Mouse (Mus musculus) limb, embryonic 15.5 days (tissue): ENCODE measurements around the gene Dedd. TPM values are rescaled to one million over a fixed set of nuclear protein-coding genes. Genes with fewer than 3 reads are reported as not detected.
A peak's percentile ranks its signal among the peaks of the same experiment; 100 is the strongest.

Source experiments
- ATAC-seq: fragments of 200-750 bp; cut with Nextera tagmentation; 2 replicates; pipeline ENCODE4 v1.8.0; 2017; ENCODE audit warnings: low read depth, moderate TSS enrichment; ENCODE audit not compliant: insufficient number of reproducible peaks, low FRiP score, low TSS enrichment
- H3K27ac ChIP-seq: fragments of 300-500 bp; sonication (generic); 2 replicates; pipeline ENCODE4 v1.5.1; 2015; ENCODE audit warnings: moderate library complexity, mild to moderate bottlenecking, inconsistent platforms
- H3K27me3 ChIP-seq: fragments of 300-500 bp; sonication (generic); 2 replicates; pipeline ENCODE4 v1.6.1; 2015; ENCODE audit warnings: inconsistent platforms
- H3K36me3 ChIP-seq: fragments of 300-500 bp; sonication (generic); 2 replicates; pipeline ENCODE4 v1.6.1; 2015; ENCODE audit warnings: inconsistent platforms
- H3K4me1 ChIP-seq: fragments of 300-500 bp; sonication (generic); 2 replicates; pipeline ENCODE4 v1.6.1; 2015; ENCODE audit warnings: inconsistent platforms
- H3K4me2 ChIP-seq: fragments of 300-500 bp; sonication (generic); 2 replicates; pipeline ENCODE4 v1.6.1; 2015; ENCODE audit warnings: mild to moderate bottlenecking, inconsistent platforms
- H3K4me3 ChIP-seq: fragments of 300-500 bp; sonication (generic); 2 replicates; pipeline ENCODE4 v1.5.1; 2015; ENCODE audit warnings: mild to moderate bottlenecking, inconsistent platforms
- H3K9ac ChIP-seq: fragments of 300-500 bp; sonication (generic); 2 replicates; pipeline ENCODE4 v1.6.1; 2015; ENCODE audit warnings: inconsistent platforms
- H3K9me3 ChIP-seq: fragments of 300-500 bp; sonication (generic); 2 replicates; pipeline ENCODE4 v1.6.1; 2016; ENCODE audit warnings: inconsistent platforms
- WGBS: fragments of 180-500 bp; shearing (Covaris S2); methylation state at CpG from one replicate; pipeline ENCODE4 v1.1.7; 2015; 5-methylcytosine and 5-hydroxymethylcytosine counted together
- polyA plus RNA-seq: library from polyadenylated mRNA; unstranded; fragments of >200 nt; fragmentation: Nextera tagmentation; extraction: Ambion mirVana; gene quantifications from 2 replicates; pipeline ENCODE4 v1.2.1, GENCODE M21; 2015

The Dedd gene
- polyA plus RNA-seq, 1 experiment from 2014 or later = 52.2 TPM

DNA sequence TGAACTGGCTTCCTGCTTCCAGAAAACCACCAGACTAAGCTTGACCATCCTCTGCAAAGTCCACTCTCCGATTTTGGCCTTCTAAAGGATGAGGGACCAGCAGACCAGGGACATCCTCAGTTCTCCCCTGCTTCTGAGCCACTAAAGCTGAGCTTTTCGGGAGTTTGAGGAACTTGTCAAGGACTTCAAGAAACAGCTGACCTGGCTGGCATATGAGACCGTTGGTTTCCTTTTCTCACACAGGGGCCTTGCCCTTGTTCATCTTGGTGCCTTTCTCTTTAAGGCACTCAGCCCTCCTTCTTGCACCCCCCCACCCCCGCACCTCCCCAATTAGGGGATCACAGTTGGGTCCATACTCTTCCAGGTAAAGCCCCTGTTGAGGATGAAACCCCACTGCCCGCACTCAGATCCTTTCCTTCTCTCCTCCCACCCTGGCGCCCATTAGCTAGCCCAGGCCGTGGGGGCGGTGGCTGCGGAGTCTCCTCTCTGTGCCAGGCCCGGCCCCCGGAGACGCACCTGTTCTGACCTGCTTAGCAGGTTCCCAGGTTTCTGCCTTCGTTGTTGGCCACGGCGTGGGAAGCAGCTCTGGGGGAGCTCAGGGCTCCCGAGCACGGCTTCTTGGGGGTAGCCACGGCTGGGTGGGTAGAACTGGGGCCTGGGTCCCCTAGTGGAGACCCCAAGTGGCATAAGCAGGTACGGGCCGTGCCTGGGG lies 41.1 kb downstream of the Dedd start, which contains the start of gene Nectin4:
Gene Nectin4 (plus strand): TSS at position 255 of the 712 bp plus-strand sequence.
- no peak within 1 kb of the TSS for H3K9ac ChIP-seq
- WGBS = 36% methylated on average over 20 of the region's 20 CpGs
- H3K4me3 ChIP-seq = peak within 1 kb of the TSS; percentile 26
- H3K4me2 ChIP-seq = peak within 1 kb of the TSS; percentile 17
- peaks cover 12% of the 10 kb centered on the region; the same call in 1 of the 2 replicates for H3K4me1 ChIP-seq
- H3K9me3 ChIP-seq = no peaks in the 10 kb centered on the region
- no peak for ATAC-seq
- no peaks in the 10 kb centered on the region for H3K36me3 ChIP-seq
- H3K27me3 ChIP-seq = peaks cover 41% of the 10 kb centered on the region
- H3K27ac ChIP-seq = peak within 1 kb of the TSS; percentile 54; the same call in 1 of the 2 replicates

DNA sequence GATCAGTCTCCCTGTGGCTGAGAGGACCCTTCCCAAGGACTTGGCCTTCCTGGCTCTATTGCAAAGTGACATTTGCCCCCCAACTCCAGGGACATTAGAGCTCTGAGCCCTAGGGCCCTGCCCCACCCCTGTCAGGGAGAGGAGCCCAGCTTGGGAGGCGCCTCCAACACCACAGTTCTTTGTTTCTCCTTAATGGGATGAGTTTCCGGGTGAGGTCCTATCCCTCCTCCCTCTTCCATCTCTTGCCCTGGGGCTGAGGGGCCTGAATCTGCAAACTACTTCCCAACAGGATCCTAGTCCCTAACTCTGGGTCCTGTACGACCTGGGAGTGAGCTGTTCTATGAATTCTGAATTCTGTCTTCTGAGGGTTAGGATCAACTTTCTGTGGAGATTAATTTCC lies 43.9 kb downstream of the Dedd start:
- peaks cover 18% of the 10 kb centered on the region; the same call in 1 of the 2 replicates for H3K4me1 ChIP-seq
- H3K4me2 ChIP-seq = 0 out of 2 replicates have a peak overlapping the region, but pooled peaks have one; percentile 14
- H3K27ac ChIP-seq = peak overlapping the region; percentile 43; the same call in 1 of the 2 replicates
- ATAC-seq = no peak
- H3K27me3 ChIP-seq = peaks cover 31% of the 10 kb centered on the region
- H3K9me3 ChIP-seq = no peaks in the 10 kb centered on the region
- H3K9ac ChIP-seq = no peak overlapping the region
- no peaks in the 10 kb centered on the region for H3K36me3 ChIP-seq
- WGBS = 54% methylated on average over 3 of the region's 3 CpGs
- H3K4me3 ChIP-seq = peak overlapping the region; percentile 26; the same call in 1 of the 2 replicates

GRCm38 (mm10) chr1:171373946-171374345 lies 45.0 kb downstream of the Dedd start:
- Histone ChIP-seq H3K36me3 (no peaks in the 10 kb centered on the region), H3K4me2 (peak overlapping the region; percentile 17; the same call in 1 of the 2 replicates), H3K4me3 (peak overlapping the region; percentile 8; the same call in 1 of the 2 replicates), H3K27ac (peak overlapping the region; percentile 43; the same call in 1 of the 2 replicates), H3K4me1 (peaks cover 18% of the 10 kb centered on the region; the same call in 1 of the 2 replicates), H3K27me3 (peaks cover 36% of the 10 kb centered on the region), H3K9ac (no peak overlapping the region), H3K9me3 (no peaks in the 10 kb centered on the region)
- WGBS = 5% methylated on average over 4 of the region's 4 CpGs
- no peak for ATAC-seq

DNA sequence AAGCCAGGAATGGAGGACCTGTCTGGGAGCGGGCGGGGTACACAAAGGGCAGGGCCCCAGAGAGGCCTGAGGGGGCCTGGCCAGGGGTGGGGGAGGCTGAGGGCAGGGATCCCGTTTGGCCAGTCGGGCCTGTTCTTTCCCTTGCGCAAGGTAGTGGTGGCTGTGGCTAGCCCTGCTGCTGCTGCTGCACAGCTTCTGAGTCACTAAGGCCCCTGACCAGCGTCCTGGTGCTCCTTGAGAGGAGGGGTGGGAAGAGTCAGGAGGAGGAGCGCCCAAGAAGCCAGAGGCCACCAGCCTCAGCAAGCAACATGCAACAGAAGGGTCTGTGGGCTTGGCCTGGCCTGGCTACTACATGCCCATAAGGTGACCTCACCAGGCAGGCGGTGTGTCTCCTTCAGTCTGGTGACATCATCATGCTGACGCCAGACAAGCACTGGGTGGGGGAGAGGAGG lies 46.7 kb downstream of the Dedd start:
- Histone ChIP-seq H3K9me3 (no peaks in the 10 kb centered on the region), H3K27ac (0 out of 2 replicates have a peak overlapping the region, but pooled peaks have one; percentile 13), H3K27me3 (peaks cover 41% of the 10 kb centered on the region), H3K36me3 (no peaks in the 10 kb centered on the region), H3K4me3 (no peak overlapping the region), H3K4me2 (no peak overlapping the region), H3K9ac (no peak overlapping the region), H3K4me1 (peaks cover 26% of the 10 kb centered on the region)
- no peak for ATAC-seq
- 44% methylated on average over 9 of the region's 9 CpGs for WGBS

GRCm38 (mm10) chr1:171378298-171378697 lies 49.4 kb downstream of the Dedd start:
- no peaks in the 10 kb centered on the region for H3K36me3 ChIP-seq
- no peak for ATAC-seq
- no peaks in the 10 kb centered on the region for H3K9me3 ChIP-seq
- no peak overlapping the region for H3K27ac ChIP-seq
- no peak overlapping the region for H3K9ac ChIP-seq
- peaks cover 22% of the 10 kb centered on the region for H3K4me1 ChIP-seq
- no peak overlapping the region for H3K4me2 ChIP-seq
- 85% methylated on average over 6 of the region's 6 CpGs for WGBS
- peaks cover 39% of the 10 kb centered on the region for H3K27me3 ChIP-seq
- no peak overlapping the region for H3K4me3 ChIP-seq

DNA sequence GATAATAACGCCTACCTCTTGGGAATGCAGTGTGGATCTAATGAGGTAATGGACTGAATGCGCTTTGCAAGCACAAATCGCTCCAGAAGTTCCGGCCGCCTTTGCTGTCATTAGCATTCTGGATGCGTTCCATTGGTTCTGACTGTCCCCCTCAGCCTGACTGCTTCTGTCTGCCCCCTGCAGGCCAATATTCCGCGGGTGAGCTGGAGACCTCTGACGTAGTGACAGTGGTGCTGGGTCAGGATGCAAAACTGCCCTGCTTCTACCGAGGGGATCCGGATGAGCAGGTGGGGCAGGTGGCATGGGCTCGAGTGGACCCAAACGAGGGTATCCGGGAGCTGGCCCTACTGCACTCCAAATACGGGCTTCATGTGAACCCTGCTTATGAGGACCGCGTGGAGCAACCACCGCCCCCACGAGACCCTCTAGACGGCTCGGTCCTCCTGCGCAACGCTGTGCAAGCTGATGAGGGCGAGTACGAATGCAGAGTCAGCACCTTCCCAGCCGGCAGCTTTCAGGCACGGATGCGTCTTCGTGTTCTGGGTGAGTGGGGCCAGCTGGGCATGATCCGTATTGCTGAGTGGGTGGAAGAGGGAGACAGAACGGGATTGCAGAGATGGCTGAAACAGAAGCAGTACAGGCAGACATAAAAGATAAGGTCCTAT lies 51.1 kb downstream of the Dedd start:
- Histone ChIP-seq H3K27ac (no peak overlapping the region), H3K9me3 (no peaks in the 10 kb centered on the region), H3K4me1 (peaks cover 14% of the 10 kb centered on the region), H3K36me3 (no peaks in the 10 kb centered on the region), H3K27me3 (peaks cover 45% of the 10 kb centered on the region), H3K4me3 (peak overlapping the region; percentile 17), H3K4me2 (peak overlapping the region; percentile 58), H3K9ac (no peak overlapping the region)
- 8% methylated on average over 31 of the region's 31 CpGs for WGBS
- no peak for ATAC-seq

DNA sequence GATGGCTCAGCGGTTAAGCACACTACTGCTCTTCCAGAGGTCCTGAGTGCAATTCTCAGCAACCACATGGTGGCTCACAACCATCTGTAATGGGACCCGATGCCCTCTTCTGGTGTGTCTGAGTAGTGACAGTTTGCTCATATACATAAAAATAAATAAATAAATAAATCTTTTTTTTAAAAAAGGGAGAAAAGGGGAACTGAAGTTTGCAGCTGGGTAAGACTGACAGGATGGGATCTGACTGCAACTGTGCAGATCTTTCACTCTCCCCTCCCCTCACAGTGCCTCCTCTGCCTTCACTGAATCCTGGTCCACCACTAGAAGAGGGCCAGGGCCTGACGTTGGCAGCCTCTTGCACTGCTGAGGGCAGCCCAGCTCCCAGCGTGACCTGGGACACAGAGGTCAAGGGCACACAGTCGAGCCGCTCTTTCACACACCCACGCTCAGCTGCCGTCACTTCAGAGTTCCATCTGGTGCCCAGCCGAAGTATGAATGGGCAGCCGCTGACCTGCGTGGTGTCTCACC lies 53.2 kb downstream of the Dedd start:
- H3K4me1 ChIP-seq = peaks cover 10% of the 10 kb centered on the region
- H3K4me3 ChIP-seq = no peak overlapping the region
- WGBS = 84% methylated on average over 11 of the region's 11 CpGs
- H3K4me2 ChIP-seq = no peak overlapping the region
- no peaks in the 10 kb centered on the region for H3K9me3 ChIP-seq
- H3K27me3 ChIP-seq = peaks cover 41% of the 10 kb centered on the region
- H3K36me3 ChIP-seq = no peaks in the 10 kb centered on the region
- no peak overlapping the region for H3K9ac ChIP-seq
- ATAC-seq = no peak
- no peak overlapping the region for H3K27ac ChIP-seq

DNA sequence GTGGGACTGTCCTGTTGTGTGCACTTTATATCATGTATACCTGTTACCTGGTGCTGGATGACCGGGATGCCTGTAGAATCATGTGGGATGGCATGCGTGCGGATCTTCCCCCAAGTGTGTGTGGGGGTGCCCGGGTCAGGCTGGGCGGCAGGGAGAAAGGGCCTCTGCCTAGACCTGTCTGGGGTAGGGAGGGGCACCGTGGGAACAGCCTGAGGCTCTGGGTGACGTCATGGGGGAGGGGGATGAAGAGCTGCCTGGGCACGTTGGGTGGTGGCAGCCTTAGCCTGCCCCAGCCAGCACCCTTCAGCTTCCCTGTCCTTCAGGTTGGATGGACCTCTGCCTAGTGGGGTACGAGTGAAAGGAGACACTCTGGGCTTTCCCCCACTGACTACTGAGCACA lies 55.4 kb downstream of the Dedd start:
- Histone ChIP-seq H3K9me3 (no peaks in the 10 kb centered on the region), H3K9ac (no peak overlapping the region), H3K4me3 (no peak overlapping the region), H3K27me3 (peaks cover 33% of the 10 kb centered on the region), H3K4me1 (peaks cover 13% of the 10 kb centered on the region), H3K27ac (no peak overlapping the region), H3K4me2 (no peak overlapping the region), H3K36me3 (no peaks in the 10 kb centered on the region)
- 54% methylated on average over 9 of the region's 9 CpGs for WGBS
- ATAC-seq = no peak

DNA sequence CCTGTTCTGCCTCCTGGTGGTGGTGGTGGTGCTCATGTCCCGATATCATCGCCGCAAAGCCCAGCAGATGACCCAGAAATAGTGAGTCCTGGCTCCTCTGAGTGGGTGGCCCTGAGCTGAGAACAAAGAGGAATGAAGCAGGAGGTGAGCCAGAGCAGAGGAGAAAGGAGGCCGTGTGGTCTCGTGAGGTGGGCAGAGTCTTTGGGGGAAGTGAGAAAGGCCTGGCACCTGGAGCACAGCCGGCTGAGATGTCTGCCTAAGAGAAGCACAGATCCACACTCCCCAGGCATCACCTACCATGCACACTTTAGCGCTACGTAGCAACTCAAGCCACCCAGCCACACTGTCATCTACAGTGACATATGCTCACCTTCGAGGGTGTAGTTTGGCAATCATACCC lies 56.2 kb downstream of the Dedd start:
- ATAC-seq = no peak

DNA sequence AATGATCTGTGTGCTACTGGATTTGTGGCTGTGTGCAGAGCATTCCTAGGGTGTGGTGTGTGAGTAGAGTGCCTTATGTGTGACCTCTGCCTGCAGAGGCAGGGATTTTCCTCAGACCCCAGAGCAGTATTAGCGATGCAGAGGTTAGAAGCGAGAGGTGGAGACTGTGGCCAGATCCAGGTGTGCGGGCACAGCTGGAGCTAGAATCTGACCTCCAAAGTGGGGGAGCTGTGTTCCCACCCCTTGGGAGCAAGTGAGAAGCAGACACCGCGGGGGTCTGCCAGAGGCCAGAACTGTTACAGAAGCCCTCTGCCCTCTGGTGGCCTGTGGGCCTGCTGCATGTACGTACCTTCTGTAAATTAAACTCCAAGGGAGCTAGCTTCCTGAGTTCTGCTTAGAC lies 58.2 kb downstream of the Dedd start:
- 15% methylated on average over 6 of the region's 6 CpGs for WGBS
- ATAC-seq = no peak; the same call in 1 of the 2 replicates
- no peak overlapping the region for H3K9ac ChIP-seq
- H3K4me1 ChIP-seq = 0 out of 2 replicates have a peak, but pooled peaks cover 5% of the 10 kb centered on the region
- no peaks in the 10 kb centered on the region for H3K36me3 ChIP-seq
- peaks cover 14% of the 10 kb centered on the region; the same call in 1 of the 2 replicates for H3K27me3 ChIP-seq
- H3K4me3 ChIP-seq = no peak overlapping the region
- no peak overlapping the region for H3K4me2 ChIP-seq
- no peak overlapping the region for H3K27ac ChIP-seq
- no peaks in the 10 kb centered on the region for H3K9me3 ChIP-seq

More for the DNA sequence above, 56.2 kb downstream of the Dedd start:
- Histone ChIP-seq H3K27ac (no peak overlapping the region), H3K36me3 (no peaks in the 10 kb centered on the region), H3K4me2 (no peak overlapping the region), H3K4me3 (no peak overlapping the region), H3K9me3 (no peaks in the 10 kb centered on the region), H3K27me3 (peaks cover 25% of the 10 kb centered on the region), H3K9ac (no peak overlapping the region), H3K4me1 (peaks cover 7% of the 10 kb centered on the region)
- 65% methylated on average over 9 of the region's 9 CpGs for WGBS

DNA sequence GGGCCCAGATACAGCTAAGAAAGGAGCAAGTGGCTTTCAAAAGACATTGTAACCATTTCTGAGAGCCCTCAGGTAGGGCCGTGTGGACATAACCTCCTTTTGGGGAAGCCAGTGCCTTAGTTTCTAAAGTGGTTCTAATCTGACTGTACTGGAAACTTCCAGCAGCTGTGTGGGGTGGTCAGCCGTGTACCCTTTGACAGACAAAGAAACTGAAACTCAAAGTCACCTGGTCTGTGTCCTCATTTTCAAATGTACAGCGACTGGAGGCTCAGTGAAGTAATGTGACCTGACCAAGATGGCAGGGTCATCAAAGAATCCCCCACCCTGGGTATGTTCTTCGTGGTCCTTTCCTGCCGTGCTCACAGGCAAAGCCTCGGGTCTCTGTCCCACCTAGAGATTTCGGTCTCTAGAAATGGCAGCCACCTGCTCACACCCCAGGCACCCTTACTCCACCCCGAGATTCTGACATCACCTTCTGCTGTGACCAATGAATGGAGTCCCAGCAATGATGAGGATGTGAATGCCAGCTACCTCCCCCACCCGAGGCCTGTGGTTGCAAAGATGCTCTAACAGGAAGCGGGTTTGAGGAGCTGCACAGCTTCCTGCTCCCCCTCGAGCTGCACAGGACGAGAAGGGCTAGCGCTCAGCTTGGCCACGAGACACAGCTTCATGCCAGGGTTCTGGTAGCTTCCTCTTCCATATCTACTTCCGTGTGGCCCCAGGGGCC lies 59.6 kb downstream of the Dedd start, which contains the start of gene Arhgap30:
Gene Arhgap30 (plus strand): TSS at position 579 of the 727 bp plus-strand sequence.
- ATAC-seq = no peak
- Histone ChIP-seq H3K9me3 (no peaks in the 10 kb centered on the region), H3K4me2 (no peak within 1 kb of the TSS), H3K9ac (no peak within 1 kb of the TSS), H3K27me3 (peaks cover 6% of the 10 kb centered on the region; the same call in 1 of the 2 replicates), H3K27ac (no peak within 1 kb of the TSS), H3K36me3 (no peaks in the 10 kb centered on the region), H3K4me3 (no peak within 1 kb of the TSS), H3K4me1 (0 out of 2 replicates have a peak, but pooled peaks cover 5% of the 10 kb centered on the region)
- WGBS = 76% methylated on average over 15 of the region's 15 CpGs
